Mouse (Mus musculus) CD4-positive, CD25-positive, alpha-beta regulatory T cell, adult 4 months (primary cell): ENCODE results near the gene Colq. TPM values are rescaled to one million over a fixed set of nuclear protein-coding genes. Genes with fewer than 3 reads are reported as not detected.

Experiments
- ATAC-seq: one replicate; pipeline ENCODE4 v1.8.0; 2017
- polyA plus RNA-seq, 2 experiments: library from polyadenylated mRNA; unstranded; fragments of 100-300 nt; shearing (Covaris generic); gene quantifications; one replicate each; pipeline ENCODE4 v1.2.1; 2017

Colq gene
- polyA plus RNA-seq, 2 experiments from 2014 or later = 5.6 to 8.5 TPM

- peak; percentile 79 for ATAC-seq
Observed at GRCm38 (mm10) chr14:31525040-31525810, 65.9 kb downstream of the Colq start.

GRCm38 (mm10) chr14:31521318-31521717, 69.8 kb downstream of the Colq start:
- no peak for ATAC-seq

- ATAC-seq = no peak
Observed at GRCm38 (mm10) chr14:31519165-31519564, 72.0 kb downstream of the Colq start.

- no peak for ATAC-seq
Observed at GRCm38 (mm10) chr14:31515895-31516294, 75.2 kb downstream of the Colq start.

- no peak for ATAC-seq
Observed at GRCm38 (mm10) chr14:31510322-31510721, 80.8 kb downstream of the Colq start.

- no peak for ATAC-seq
Observed at GRCm38 (mm10) chr14:31509911-31510310, 81.2 kb downstream of the Colq start.

GRCm38 (mm10) chr14:31506456-31506855, 84.7 kb downstream of the Colq start:
- ATAC-seq = no peak

- ATAC-seq = no peak
Observed at GRCm38 (mm10) chr14:31503406-31503805, 87.7 kb downstream of the Colq start.

GRCm38 (mm10) chr14:31499526-31499925, 91.6 kb downstream of the Colq start:
- no peak for ATAC-seq

GRCm38 (mm10) chr14:31496241-31496646, 94.9 kb downstream of the Colq start:
- peak; percentile 13 for ATAC-seq

GRCm38 (mm10) chr14:31495538-31495937, 95.6 kb downstream of the Colq start:
- no peak for ATAC-seq

- peak; percentile 93 for ATAC-seq
Observed at GRCm38 (mm10) chr14:31494975-31495455, 96.1 kb downstream of the Colq start, which contains the start of gene Mettl6. Gene Mettl6 (minus strand): TSS chr14:31495040.

GRCm38 (mm10) chr14:31494349-31494974, 96.7 kb downstream of the Colq start, which contains the start of gene Eaf1:
Gene Eaf1 (plus strand): TSS chr14:31494399.
- peak; percentile 52 for ATAC-seq

GRCm38 (mm10) chr14:31493901-31494300, 97.2 kb downstream of the Colq start:
- peak; percentile 37 for ATAC-seq

GRCm38 (mm10) chr14:31488055-31488454, 103.1 kb downstream of the Colq start:
- ATAC-seq = no peak

- ATAC-seq = no peak
Observed at GRCm38 (mm10) chr14:31486465-31486864, 104.7 kb downstream of the Colq start.

- ATAC-seq = no peak
Observed at GRCm38 (mm10) chr14:31482417-31482816, 108.7 kb downstream of the Colq start.

- no peak for ATAC-seq
Observed at GRCm38 (mm10) chr14:31473297-31473696, 117.8 kb downstream of the Colq start.

Other genes starting within 250 kb of the Colq start
- 10 to 100 TPM; 15.4 to 16.8 TPM for gene Sh3bp5, start 155.3 kb downstream of the Colq start, polyA plus RNA-seq
- 10 to 100 TPM in 1 of 2 experiments, 1 to 10 TPM in 1; 9.8 to 10.8 TPM for gene Eaf1, start 96.9 kb downstream of the Colq start, polyA plus RNA-seq
- 10 to 100 TPM; 68.2 to 69.7 TPM for gene Mettl6, start 96.3 kb downstream of the Colq start, polyA plus RNA-seq
- under 1 TPM in 1 of 2 experiments, not detected in 1; 0.62 TPM for gene Gm49387, start 49.5 kb upstream of the Colq start, polyA plus RNA-seq
- gene Btd, start 49.7 kb upstream of the Colq start, polyA plus RNA-seq = 10 to 100 TPM; 27.1 to 29.5 TPM
- gene Hacl1, start 49.9 kb upstream of the Colq start, polyA plus RNA-seq = 10 to 100 TPM; 33.3 to 37.9 TPM
- gene Ankrd28, start 239.3 kb upstream of the Colq start, polyA plus RNA-seq = 1 to 10 TPM; 8.4 to 9.3 TPM